Mouse (Mus musculus) lung, postnatal 0 days (tissue): Measurements from ENCODE around the gene Dhrs13.

Source experiments
- CTCF ChIP-seq: IDR thresholded peaks from 2 replicates; pipeline ENCODE4 v1.5.1; 2016; ENCODE audit warnings: antibody characterized with exemption, mild to moderate bottlenecking
- EP300 ChIP-seq: IDR thresholded peaks from 2 replicates; pipeline ENCODE4 v1.6.1; 2016; ENCODE audit warnings: antibody characterized with exemption, mild to moderate bottlenecking, control low read depth

DNA sequence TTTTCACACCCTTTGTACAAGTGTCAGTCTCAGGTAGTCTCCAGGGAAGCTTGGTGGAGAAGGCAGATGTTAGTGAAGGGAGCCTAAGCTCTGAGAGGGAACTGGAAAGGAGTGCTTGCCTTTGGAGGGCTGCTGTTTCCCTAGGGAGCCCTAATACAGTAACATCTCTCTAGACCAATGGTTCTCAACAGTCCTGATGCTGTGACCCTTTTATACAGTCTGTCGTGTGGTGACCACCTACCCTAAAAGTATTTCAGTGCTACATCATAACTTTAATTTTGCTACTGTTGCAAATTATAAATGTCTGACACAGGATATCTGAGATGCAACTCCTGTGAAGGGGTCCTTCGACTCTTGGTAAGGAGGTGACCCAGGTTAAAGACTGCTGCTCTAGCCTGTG, 1.5 kb upstream of the Dhrs13 start:
- TF ChIP-seq CTCF = no peak
- TF ChIP-seq EP300 = no peak
